Mouse (Mus musculus) spleen, adult 2 months (tissue): ENCODE data around the gene Hectd4. TPM values are rescaled to one million over a fixed set of nuclear protein-coding genes. Genes with fewer than 3 reads are reported as not detected.

ENCODE experiments used
- DNase-seq, 2 experiments: peaks; one replicate each; pipeline versions ENCODE4 v3.0.0 to v3.0.0-alpha.2; 2012 to 2021; ENCODE audit warnings: low spot score in 2 of 2, low read depth in 1 of 2
- H3K27ac ChIP-seq: fragments of 200-500 bp; 2 replicates; pipeline ENCODE4 v1.5.1; 2012; ENCODE audit warnings: low read length, inconsistent platforms; ENCODE audit not compliant: insufficient read depth
- H3K27me3 ChIP-seq: fragments of 200-500 bp; 2 replicates; pipeline ENCODE4 v1.6.1; 2012; ENCODE audit warnings: mild to moderate bottlenecking, moderate library complexity, low read length, inconsistent platforms; ENCODE audit not compliant: control insufficient read depth, insufficient read depth
- H3K36me3 ChIP-seq: fragments of 200-500 bp; 2 replicates; pipeline ENCODE4 v1.6.1; 2012; ENCODE audit warnings: mild to moderate bottlenecking, low read length, inconsistent platforms; ENCODE audit not compliant: control insufficient read depth, insufficient read depth
- H3K4me1 ChIP-seq: fragments of 200-500 bp; 2 replicates; pipeline ENCODE4 v1.6.1; 2011; ENCODE audit warnings: inconsistent platforms; ENCODE audit not compliant: control insufficient read depth, insufficient read depth, insufficient read length
- H3K4me3 ChIP-seq: fragments of 200-500 bp; 2 replicates; pipeline ENCODE4 v1.5.1; 2011; ENCODE audit warnings: mild to moderate bottlenecking, inconsistent platforms; ENCODE audit not compliant: insufficient read depth, insufficient read length; ENCODE audit errors: extremely low read depth
- CTCF ChIP-seq: fragments of 200-500 bp; IDR thresholded peaks from 2 replicates; pipeline ENCODE4 v1.5.1; 2011; ENCODE audit warnings: mild to moderate bottlenecking, inconsistent platforms; ENCODE audit not compliant: insufficient read depth, insufficient read length, insufficient replicate concordance; ENCODE audit errors: extremely low read depth
- POLR2A ChIP-seq: fragments of 200-500 bp; IDR thresholded peaks from 2 replicates; pipeline ENCODE4 v1.6.1; 2011; ENCODE audit warnings: low read depth, low read length, inconsistent platforms
- WGBS: fragments of 180-500 bp; shearing (Covaris S2); methylation state at CpG from one replicate; pipeline ENCODE4 v1.1.7; 2018; 5-methylcytosine and 5-hydroxymethylcytosine counted together
- polyA plus RNA-seq: library from polyadenylated mRNA; depleted of rRNA; stranded (reverse); fragments of >200 nt; gene quantifications from 2 replicates; pipeline ENCODE4 v1.2.3, GENCODE M21; 2012

Hectd4 gene
- polyA plus RNA-seq, 1 experiment, result 28.4 TPM

DNA sequence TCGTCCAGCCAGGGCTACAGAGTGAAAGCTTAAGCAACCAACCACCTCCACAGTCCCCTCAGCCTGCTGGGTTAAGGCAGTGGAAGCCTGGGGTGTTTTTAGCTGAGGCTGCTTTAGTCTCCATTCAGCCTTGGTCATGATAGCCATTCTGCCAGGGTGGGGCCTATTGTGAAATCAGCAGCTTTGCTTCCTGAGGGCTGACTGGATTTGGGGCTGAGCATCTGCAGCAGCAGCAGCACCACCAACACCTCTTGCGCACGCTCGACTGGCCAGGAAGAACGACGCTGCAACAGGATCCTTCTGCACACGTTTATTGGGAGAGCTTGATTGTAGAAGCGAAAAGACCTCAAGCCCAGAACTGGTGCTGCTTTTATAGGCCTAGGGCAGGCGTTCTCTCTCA, 63.0 kb downstream of the Hectd4 start:
- TF ChIP-seq POLR2A (no peak), CTCF (no peak)
- H3K27ac ChIP-seq, result no peak overlapping the region
- H3K4me3 ChIP-seq, result no peak overlapping the region
- 95% methylated on average over 9 of the region's 9 CpGs for WGBS
- no peak for DNase-seq
- H3K27me3 ChIP-seq, result no peaks in the 10 kb centered on the region
- peaks cover 23% of the 10 kb centered on the region for H3K36me3 ChIP-seq
- H3K4me1 ChIP-seq, result no peaks in the 10 kb centered on the region

DNA sequence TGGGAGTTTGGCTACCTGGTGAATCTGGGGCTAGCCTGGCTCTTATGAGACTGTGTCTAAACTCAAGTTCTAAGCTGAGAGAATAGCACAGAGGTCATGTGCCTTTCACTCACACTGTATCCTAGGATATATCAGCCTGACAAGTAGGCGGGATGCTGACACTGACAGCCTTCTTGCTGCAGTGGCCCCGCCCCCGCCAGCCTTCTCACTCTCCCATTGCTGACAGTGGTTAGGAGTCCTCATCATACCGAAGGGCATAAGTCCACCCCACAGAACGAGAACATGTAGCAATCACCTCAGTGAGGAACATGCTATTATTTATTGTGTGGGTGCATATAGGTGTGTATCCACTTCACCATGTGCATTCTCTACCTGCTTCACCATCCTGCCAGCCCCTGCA, 64.8 kb downstream of the Hectd4 start:
- Histone ChIP-seq H3K4me1 (no peaks in the 10 kb centered on the region), H3K27me3 (no peaks in the 10 kb centered on the region), H3K27ac (no peak overlapping the region), H3K36me3 (peaks cover 23% of the 10 kb centered on the region), H3K4me3 (no peak overlapping the region)
- 90% methylated on average over 5 of the region's 5 CpGs for WGBS
- DNase-seq, result no peak
- TF ChIP-seq POLR2A (no peak), CTCF (no peak)

DNA sequence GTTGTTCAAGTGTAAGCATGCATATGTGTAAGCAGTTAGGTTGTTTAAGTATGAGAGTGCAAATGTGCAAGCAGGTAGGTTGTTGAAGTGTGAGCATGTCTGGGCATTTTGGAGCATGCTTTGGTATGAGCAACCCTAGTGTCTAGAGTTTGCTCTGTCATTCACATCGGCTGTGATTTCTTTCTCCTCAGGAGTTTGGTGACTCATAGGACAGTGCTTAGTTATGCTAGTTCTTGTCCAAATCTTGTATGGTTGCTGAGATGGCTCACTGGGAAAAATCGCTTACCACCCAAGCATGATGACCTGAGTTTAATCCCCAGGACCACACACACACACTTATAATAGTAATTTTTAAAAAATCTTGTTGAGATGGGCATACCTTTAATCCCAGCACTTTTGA, 67.2 kb downstream of the Hectd4 start:
- H3K36me3 ChIP-seq, result peaks cover 25% of the 10 kb centered on the region
- DNase-seq, result no peak
- 98% methylated on average over 2 of the region's 2 CpGs for WGBS
- no peak for TF ChIP-seq POLR2A
- TF ChIP-seq CTCF, result no peak
- no peaks in the 10 kb centered on the region for H3K4me1 ChIP-seq
- no peaks in the 10 kb centered on the region for H3K27me3 ChIP-seq
- no peak overlapping the region for H3K4me3 ChIP-seq
- no peak overlapping the region for H3K27ac ChIP-seq

DNA sequence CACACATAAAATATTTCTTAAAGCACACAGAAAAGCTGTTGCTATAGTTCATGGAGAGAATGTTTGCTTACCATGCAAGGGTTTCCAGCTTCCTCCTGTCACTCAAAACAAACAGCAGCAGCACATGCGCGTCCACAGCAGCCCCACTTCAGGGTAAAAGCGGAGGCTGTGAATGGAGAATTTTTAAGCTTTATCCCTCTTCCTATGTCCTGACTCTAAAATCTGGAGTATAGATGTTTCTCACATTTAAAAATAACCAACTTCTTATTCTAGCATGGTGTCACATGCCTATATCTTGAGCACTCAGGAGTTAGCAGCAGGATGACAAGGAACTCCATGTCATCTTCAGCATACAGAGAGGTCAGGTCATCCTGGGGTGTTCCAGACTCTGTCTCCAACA, 70.3 kb downstream of the Hectd4 start:
- DNase-seq, result no peak
- Histone ChIP-seq H3K27me3 (no peaks in the 10 kb centered on the region), H3K27ac (no peak overlapping the region), H3K4me3 (no peak overlapping the region), H3K36me3 (peaks cover 30% of the 10 kb centered on the region), H3K4me1 (no peaks in the 10 kb centered on the region)
- TF ChIP-seq CTCF, result no peak
- TF ChIP-seq POLR2A, result no peak
- WGBS, result 95% methylated on average over 3 of the region's 3 CpGs

DNA sequence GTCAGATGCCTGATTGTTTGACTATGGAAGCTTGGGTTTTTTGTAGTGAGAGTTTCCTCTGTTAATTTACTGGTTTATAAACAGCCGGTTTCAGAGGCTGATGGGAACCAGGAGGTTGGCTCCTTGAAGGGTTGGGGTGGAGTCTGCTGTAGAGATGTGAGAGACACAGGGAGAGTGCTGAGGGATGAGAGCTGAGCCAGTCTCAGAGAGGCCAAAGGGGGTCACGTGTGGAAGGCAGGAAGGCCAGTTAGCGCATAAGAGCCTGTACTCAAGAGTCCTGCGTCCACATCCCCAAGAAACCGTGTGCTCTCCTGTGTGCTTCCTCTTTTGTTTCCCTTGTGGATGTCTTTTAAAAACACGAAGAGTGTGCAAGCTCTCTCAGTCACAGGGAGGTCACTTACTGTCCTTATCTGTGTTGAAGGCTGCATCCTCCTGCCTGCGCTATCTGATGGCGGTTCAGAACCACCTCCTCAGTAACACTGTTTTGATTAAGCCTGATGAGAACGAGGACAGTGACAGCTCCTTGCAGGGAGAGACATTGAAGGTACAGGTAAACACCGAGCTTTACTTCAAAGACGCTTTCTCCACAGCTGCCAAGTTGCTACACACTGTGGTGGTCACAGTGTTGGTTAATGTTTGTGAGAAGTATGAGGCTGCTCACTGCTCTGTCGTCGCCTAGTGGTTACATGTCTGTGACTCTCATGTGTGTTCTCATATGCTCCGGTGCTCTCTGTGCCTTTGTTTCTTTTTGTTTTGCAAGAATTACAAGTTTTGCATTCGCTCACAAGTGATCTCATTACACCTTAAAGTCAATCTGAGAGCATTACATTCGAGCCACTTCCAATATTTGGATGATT, 72.5 kb downstream of the Hectd4 start:
- H3K36me3 ChIP-seq, result peaks cover 30% of the 10 kb centered on the region
- H3K4me1 ChIP-seq, result no peaks in the 10 kb centered on the region
- WGBS, result 77% methylated on average over 16 of the region's 16 CpGs
- H3K4me3 ChIP-seq, result no peak overlapping the region
- no peaks in the 10 kb centered on the region for H3K27me3 ChIP-seq
- no peak for DNase-seq
- TF ChIP-seq POLR2A, result no peak
- TF ChIP-seq CTCF, result no peak
- no peak overlapping the region for H3K27ac ChIP-seq

DNA sequence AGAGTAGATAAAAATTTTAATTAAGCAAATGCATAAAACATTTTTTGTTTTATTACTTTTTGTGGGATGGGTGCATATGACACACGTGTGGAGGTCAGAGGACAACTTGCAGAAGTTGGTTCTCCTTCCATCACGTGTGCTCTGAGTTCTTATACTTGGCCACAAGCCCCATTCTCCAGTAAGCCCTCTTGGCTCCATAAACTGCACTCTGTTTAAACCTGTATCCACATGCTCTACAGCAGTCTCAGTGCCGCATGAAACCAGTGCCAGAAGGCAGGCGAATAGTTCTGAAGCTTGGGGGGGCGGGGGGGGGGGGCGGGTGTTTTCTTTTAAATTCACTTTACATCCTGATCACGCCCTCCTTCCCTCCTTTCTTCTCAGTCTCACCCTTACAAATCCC, 85.0 kb downstream of the Hectd4 start:
- 94% methylated on average over 7 of the region's 7 CpGs for WGBS
- TF ChIP-seq CTCF (no peak), POLR2A (no peak)
- Histone ChIP-seq H3K27ac (no peak overlapping the region), H3K4me3 (no peak overlapping the region), H3K36me3 (peaks cover 49% of the 10 kb centered on the region), H3K27me3 (no peaks in the 10 kb centered on the region), H3K4me1 (no peaks in the 10 kb centered on the region)
- no peak for DNase-seq

DNA sequence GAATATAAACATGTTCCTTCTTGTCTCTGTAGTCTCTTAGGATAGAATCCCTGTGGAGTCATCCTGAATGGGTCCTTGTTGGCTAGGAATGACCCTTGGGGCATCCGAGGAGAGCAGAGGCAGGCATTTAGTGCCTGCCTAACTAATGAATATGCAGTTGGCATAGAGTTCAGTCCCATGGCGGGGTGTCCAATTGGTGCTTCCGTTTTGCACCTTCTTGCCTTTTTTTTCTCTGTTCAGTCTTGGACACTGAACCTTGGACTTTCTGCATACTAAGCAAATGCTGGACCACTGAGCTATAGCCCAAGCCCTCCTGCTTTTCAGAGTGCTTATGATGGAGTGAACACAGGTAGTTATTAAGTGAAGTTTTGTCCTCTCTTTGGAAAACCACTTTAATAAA, 87.6 kb downstream of the Hectd4 start:
- no peak for DNase-seq
- Histone ChIP-seq H3K36me3 (peaks cover 53% of the 10 kb centered on the region), H3K4me1 (no peaks in the 10 kb centered on the region), H3K27me3 (no peaks in the 10 kb centered on the region), H3K27ac (no peak overlapping the region), H3K4me3 (no peak overlapping the region)
- 98% methylated on average over 3 of the region's 3 CpGs for WGBS
- TF ChIP-seq CTCF, result no peak
- TF ChIP-seq POLR2A, result no peak
